Mouse (Mus musculus) liver, adult 2 months (tissue): ENCODE measurements around the gene Rbbp4.

Source experiments
- CTCF ChIP-seq: fragments of 200-500 bp; IDR thresholded peaks from 2 replicates; pipeline ENCODE4 v1.5.1; 2011; ENCODE audit warnings: low read depth, low read length, control low read depth
- POLR2A ChIP-seq: fragments of 200-500 bp; IDR thresholded peaks from 2 replicates; pipeline ENCODE4 v1.6.1; 2011; ENCODE audit warnings: low read length, control low read depth; ENCODE audit not compliant: insufficient read depth; ENCODE audit errors: extremely low read depth

- TF ChIP-seq CTCF (no peak), POLR2A (no peak)
Measured at GRCm38 (mm10) chr4:129373202-129373976, 38.2 kb upstream of the Rbbp4 start.
